Mouse (Mus musculus) forebrain, embryonic 16.5 days (tissue): Measurements from ENCODE around the gene Trim23. TPM values are rescaled to one million over a fixed set of nuclear protein-coding genes. Genes with fewer than 3 reads are reported as not detected.

Experiments used
- ATAC-seq: fragments of 200-750 bp; cut with Nextera tagmentation; 2 replicates; pipeline ENCODE4 v1.8.0; 2017; ENCODE audit warnings: mild to moderate bottlenecking, moderate library complexity
- H3K27ac ChIP-seq: fragments of 300-500 bp; sonication (generic); 2 replicates; pipeline ENCODE4 v1.5.1; 2014; ENCODE audit warnings: low read length, control low read depth
- H3K27me3 ChIP-seq: fragments of 300-500 bp; sonication (generic); replicated peaks from 2 replicates; pipeline ENCODE4 v1.6.1; 2014; ENCODE audit warnings: low read length; ENCODE audit not compliant: control insufficient read depth, insufficient read depth
- H3K36me3 ChIP-seq: fragments of 300-500 bp; sonication (generic); 2 replicates; pipeline ENCODE4 v1.6.1; 2014; ENCODE audit not compliant: control insufficient read depth, insufficient read depth
- H3K4me1 ChIP-seq: fragments of 300-500 bp; sonication (generic); replicated peaks from 2 replicates; pipeline ENCODE4 v1.6.1; 2014; ENCODE audit warnings: low read length; ENCODE audit not compliant: control insufficient read depth, insufficient read depth
- H3K4me2 ChIP-seq: fragments of 300-500 bp; sonication (generic); 2 replicates; pipeline ENCODE4 v1.6.1; 2014; ENCODE audit warnings: mild to moderate bottlenecking, low read length, control low read depth
- H3K4me3 ChIP-seq: fragments of 300-500 bp; sonication (generic); replicated peaks from 2 replicates; pipeline ENCODE4 v1.5.1; 2014; ENCODE audit warnings: mild to moderate bottlenecking, low read length, control low read depth
- H3K9ac ChIP-seq: fragments of 300-500 bp; sonication (generic); replicated peaks from 2 replicates; pipeline ENCODE4 v1.6.1; 2014; ENCODE audit warnings: low read depth, low read length, control low read depth
- H3K9me3 ChIP-seq: fragments of 300-500 bp; sonication (generic); 2 replicates; pipeline ENCODE4 v1.6.1; 2016; ENCODE audit warnings: low read length; ENCODE audit not compliant: control insufficient read depth
- WGBS: fragments of 180-500 bp; shearing (Covaris S2); extraction: QIAGEN DNeasy Blood & Tissue Kit; methylation state at CpG from one replicate; pipeline ENCODE4 v1.1.7; 2014; 5-methylcytosine and 5-hydroxymethylcytosine counted together
- polyA plus RNA-seq: library from polyadenylated mRNA; unstranded; fragments of >200 nt; fragmentation: Nextera tagmentation; extraction: Ambion mirVana; gene quantifications from 2 replicates; pipeline ENCODE4 v1.2.1, GENCODE M21; 2015

Trim23 gene
- 43.8 and 46.5 TPM in 2 replicates for polyA plus RNA-seq

DNA sequence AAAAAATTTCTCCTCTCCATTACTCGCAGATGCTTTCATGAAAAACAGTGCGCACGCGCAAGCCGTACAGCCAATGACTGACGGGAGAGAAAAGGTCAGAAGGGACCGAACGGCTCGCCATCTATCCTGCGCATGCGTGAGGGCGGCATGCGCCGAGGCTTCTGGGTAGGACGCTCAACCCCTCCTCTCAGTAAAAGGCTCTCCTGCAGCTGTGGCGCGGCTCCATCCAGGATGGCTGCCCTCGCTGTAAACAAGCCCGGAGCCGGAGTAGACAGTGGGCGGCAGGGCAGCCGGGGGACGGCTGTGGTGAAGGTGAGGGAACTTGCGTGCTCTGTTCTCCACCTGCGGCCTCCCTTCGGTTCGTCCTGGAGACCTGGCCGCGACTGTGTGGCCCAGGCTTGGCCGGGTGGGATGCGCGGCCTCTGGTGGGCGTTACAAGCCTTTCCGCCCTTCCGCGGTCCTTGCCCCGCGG, at the start of gene Trim23:
Trim23 (plus strand) TSS at position 148 of the 472 bp plus-strand sequence.
- peak; percentile 98 for ATAC-seq
- peaks cover 11% of the 10 kb centered on the region for H3K4me1 ChIP-seq
- peak within 1 kb of the TSS; percentile 77 for H3K4me2 ChIP-seq
- H3K36me3 ChIP-seq: no peaks in the 10 kb centered on the region; the same call in 1 of the 2 replicates
- H3K9me3 ChIP-seq: no peaks in the 10 kb centered on the region
- peak within 1 kb of the TSS; percentile 76 for H3K27ac ChIP-seq
- H3K9ac ChIP-seq: peak within 1 kb of the TSS; percentile 97
- no peaks in the 10 kb centered on the region for H3K27me3 ChIP-seq
- peak within 1 kb of the TSS; percentile 88 for H3K4me3 ChIP-seq
- under 1% methylated on average over 38 of the region's 38 CpGs for WGBS

DNA sequence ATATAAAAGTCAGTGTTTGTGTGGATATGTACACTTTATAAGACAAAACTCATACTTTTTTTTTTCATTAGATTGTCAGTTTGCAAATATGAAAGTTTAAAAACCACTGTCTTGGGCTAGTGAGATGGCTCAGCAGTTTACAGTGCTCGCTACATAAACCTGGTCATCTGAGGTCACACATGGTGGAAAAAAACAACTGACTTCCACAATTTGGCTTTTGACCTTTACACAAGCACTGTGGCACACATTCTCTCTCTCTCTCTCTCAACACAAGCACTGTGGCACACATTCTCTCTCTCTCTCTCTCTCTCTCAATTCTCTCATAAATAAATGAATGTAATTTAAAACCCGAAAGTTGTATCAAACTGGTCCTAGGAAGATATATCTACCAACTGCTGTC, 46.0 kb upstream of the Trim23 start:
- WGBS: 91% methylated on average over 2 of the region's 2 CpGs
- Histone ChIP-seq H3K4me2 (no peak overlapping the region), H3K27me3 (no peaks in the 10 kb centered on the region), H3K9ac (no peak overlapping the region), H3K27ac (no peak overlapping the region), H3K9me3 (no peaks in the 10 kb centered on the region), H3K4me3 (no peak overlapping the region), H3K4me1 (no peaks in the 10 kb centered on the region; the same call in 1 of the 2 replicates), H3K36me3 (peaks cover 21% of the 10 kb centered on the region)
- ATAC-seq: no peak

DNA sequence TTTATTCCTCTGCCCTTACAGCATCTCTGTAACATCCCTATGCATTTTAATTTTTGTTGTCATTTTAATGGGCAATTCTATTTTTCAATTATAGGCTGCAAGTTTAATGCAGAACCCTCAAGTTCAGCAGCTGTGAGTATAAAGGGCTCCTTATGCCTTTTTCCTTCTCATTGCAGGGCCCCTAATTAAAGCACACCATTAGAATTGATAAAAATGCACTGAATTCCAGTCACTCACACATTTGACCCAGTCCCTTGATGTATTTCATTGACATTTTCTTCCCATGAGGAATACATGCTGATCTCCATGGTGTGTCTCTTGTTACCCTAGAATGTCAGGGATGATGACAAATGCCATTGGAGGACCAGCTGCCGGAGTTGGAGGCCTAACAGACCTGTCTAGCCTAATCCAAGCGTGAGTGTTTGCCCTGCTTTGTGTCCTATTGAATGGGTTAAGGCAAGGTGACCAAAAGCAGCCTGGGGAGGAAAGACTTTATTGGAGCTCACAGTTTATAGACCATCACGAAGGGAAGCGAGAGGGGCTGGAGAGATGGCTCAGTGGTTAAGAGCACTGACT, 44.0 kb upstream of the Trim23 start:
- Histone ChIP-seq H3K9me3 (no peaks in the 10 kb centered on the region), H3K9ac (no peak overlapping the region), H3K27ac (no peak overlapping the region), H3K27me3 (no peaks in the 10 kb centered on the region), H3K36me3 (peaks cover 25% of the 10 kb centered on the region), H3K4me3 (no peak overlapping the region), H3K4me2 (no peak overlapping the region), H3K4me1 (no peaks in the 10 kb centered on the region; the same call in 1 of the 2 replicates)
- WGBS: 48% methylated on average over 4 of the region's 4 CpGs
- peak; percentile 40; the same call in 1 of the 2 replicates for ATAC-seq

DNA sequence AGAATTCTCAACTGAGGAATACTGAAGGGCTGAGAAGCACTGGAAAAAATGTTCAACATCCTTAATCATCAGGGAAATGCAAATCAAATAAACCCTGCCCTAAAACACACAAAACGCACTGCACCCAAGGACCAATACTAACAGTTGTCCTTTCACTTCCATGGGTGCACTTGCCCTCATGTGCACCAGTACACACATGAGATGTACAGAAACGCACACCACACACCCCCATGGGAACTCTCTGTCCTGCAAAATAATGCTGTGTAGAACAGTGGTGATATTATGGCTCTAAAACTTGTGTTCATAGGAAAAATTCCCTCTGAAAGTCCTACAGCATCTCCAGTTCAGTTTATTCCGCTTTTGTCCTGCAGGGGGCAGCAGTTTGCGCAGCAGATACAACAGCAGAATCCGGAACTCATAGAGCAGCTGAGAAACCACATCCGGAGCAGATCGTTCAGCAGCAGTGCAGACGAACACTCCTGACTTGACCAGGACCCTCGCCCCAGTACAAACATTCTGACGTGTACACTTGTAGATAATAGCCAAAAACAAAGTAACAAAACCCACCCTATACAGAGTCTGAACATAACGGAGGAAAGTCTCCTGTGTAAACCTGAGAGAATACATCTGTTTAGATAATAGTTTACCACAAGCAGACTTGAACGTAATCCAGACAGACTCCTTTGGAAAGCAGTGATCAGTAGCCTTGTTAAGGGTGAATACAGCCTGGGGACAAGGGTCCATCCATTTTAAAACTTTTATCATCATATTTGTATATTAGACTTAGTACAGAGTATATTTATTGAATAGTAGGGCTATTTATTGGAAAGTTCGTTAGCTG, 39.0 kb upstream of the Trim23 start:
- Histone ChIP-seq H3K27ac (no peak overlapping the region), H3K4me2 (no peak overlapping the region), H3K9ac (no peak overlapping the region), H3K36me3 (peaks cover 24% of the 10 kb centered on the region), H3K27me3 (no peaks in the 10 kb centered on the region), H3K9me3 (no peaks in the 10 kb centered on the region), H3K4me1 (no peaks in the 10 kb centered on the region; the same call in 1 of the 2 replicates), H3K4me3 (no peak overlapping the region)
- peak; percentile 72 for ATAC-seq
- WGBS: 44% methylated on average over 13 of the region's 13 CpGs

DNA sequence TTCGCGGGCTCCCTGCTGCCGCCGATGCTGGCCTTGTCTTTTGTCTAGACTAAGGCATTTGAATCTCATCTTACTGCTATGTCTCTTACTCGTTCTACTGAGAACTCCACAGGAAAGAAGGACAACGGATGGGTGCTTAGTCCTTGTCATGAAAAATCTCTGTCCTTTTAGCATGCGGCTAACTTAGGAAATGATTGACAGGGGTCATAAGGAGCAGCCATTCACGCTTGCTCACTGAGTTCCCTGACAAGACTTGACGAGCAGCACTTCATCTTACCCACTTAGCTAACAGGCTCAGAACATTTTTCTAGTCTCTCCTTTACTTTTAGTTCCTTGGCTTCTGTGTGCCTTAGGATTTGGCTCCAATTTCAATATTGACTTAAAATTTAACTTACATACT, 33.7 kb upstream of the Trim23 start:
- H3K36me3 ChIP-seq: peaks cover 38% of the 10 kb centered on the region
- no peak overlapping the region for H3K9ac ChIP-seq
- H3K27ac ChIP-seq: no peak overlapping the region
- WGBS: 77% methylated on average over 9 of the region's 9 CpGs
- no peaks in the 10 kb centered on the region for H3K4me1 ChIP-seq
- H3K4me3 ChIP-seq: no peak overlapping the region
- H3K27me3 ChIP-seq: no peaks in the 10 kb centered on the region
- no peak for ATAC-seq
- H3K9me3 ChIP-seq: no peaks in the 10 kb centered on the region
- H3K4me2 ChIP-seq: no peak overlapping the region

DNA sequence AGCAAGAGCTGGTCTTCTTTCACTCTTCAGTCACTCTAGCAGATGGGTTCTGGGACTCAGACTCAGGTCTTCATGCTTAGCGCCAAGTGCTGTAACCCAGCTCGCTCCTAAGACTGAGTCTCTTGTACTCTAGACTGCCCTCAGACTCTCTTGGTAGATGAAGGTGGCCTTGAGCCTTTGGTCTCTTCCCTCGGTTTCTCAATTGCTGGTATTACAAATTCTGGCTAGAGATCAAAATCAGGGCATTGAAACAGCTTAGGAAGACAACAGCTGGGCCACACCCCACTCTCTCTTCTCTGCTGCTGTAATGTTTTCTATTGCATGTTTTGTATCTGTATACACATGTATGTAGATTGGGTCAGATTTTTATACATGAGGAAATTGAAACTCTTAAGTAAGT, 33.0 kb upstream of the Trim23 start:
- Histone ChIP-seq H3K4me2 (no peak overlapping the region), H3K4me3 (no peak overlapping the region), H3K4me1 (no peaks in the 10 kb centered on the region), H3K36me3 (peaks cover 35% of the 10 kb centered on the region), H3K27me3 (no peaks in the 10 kb centered on the region), H3K27ac (no peak overlapping the region), H3K9me3 (no peaks in the 10 kb centered on the region), H3K9ac (no peak overlapping the region)
- WGBS: 86% methylated on average over 3 of the region's 3 CpGs
- ATAC-seq: no peak

DNA sequence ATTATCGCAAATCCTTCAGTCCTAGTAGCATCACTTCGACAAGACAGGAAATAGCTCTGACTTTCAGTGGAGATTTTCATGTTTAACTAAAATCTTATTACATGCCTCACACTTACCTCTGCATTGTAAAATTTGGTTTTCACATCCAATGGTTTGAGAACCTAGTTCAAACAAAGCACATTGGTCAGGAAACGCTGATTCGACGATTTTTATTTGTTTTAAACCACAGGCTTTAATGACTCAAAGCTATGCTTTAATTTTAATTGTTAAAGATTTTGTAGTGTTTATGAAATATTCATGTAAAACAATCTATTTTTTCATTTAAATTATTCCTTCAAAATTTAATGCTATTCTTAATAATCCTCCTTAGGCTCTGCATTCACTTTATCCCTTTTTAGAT, 24.4 kb upstream of the Trim23 start:
- H3K9me3 ChIP-seq: no peaks in the 10 kb centered on the region
- H3K27me3 ChIP-seq: no peaks in the 10 kb centered on the region
- no peak overlapping the region for H3K4me3 ChIP-seq
- 97% methylated on average over 5 of the region's 5 CpGs for WGBS
- no peak overlapping the region for H3K4me2 ChIP-seq
- H3K36me3 ChIP-seq: peaks cover 9% of the 10 kb centered on the region
- no peaks in the 10 kb centered on the region for H3K4me1 ChIP-seq
- H3K9ac ChIP-seq: no peak overlapping the region
- H3K27ac ChIP-seq: no peak overlapping the region
- no peak for ATAC-seq

DNA sequence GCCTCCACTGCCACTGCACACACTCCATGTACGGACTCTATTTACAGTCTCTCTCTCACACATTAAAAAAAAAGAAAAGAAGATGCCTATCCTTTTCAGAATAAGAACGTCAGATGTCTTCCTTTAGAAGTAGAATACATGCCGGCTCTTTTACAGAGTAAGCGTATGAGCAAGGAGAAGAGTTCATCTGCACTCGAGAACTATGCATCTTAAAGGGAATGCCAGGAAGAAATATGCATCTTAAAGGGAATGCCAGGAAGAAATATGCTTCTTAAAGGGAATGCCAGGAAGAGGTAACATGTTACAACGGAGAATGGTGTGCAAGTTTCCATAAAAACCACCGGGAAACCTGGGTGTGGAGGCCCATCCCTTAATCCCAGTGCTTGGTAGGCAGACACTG, 23.5 kb upstream of the Trim23 start:
- no peaks in the 10 kb centered on the region for H3K27me3 ChIP-seq
- H3K4me1 ChIP-seq: no peaks in the 10 kb centered on the region
- no peak overlapping the region for H3K4me2 ChIP-seq
- no peak overlapping the region for H3K9ac ChIP-seq
- WGBS: 95% methylated on average over 7 of the region's 7 CpGs
- no peak overlapping the region for H3K4me3 ChIP-seq
- no peak for ATAC-seq
- H3K9me3 ChIP-seq: no peaks in the 10 kb centered on the region
- peaks cover 7% of the 10 kb centered on the region for H3K36me3 ChIP-seq
- no peak overlapping the region for H3K27ac ChIP-seq

DNA sequence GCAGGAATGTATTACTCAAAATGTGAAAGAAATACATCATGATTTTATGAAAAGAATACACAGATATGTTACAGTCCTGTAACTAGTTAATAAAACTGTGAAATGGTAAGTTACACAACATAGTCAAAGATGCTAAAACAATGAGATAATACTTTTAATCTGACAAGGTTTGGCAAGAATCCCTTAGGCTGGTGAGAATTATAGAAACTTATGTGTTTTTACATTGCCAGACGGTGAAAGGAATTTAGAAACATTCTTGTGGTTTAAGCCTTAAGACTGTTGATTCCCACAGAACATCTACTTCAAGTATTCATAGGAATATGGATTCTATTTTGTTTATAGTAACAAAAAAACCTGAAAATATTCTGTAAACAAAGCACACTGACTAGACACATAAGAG, 22.9 kb upstream of the Trim23 start:
- WGBS: 88% methylated on average over 1 of the region's 1 CpGs
- no peak overlapping the region for H3K4me3 ChIP-seq

More for the DNA sequence above, 22.9 kb upstream of the Trim23 start:
- H3K36me3 ChIP-seq: peaks cover 7% of the 10 kb centered on the region
- H3K27me3 ChIP-seq: no peaks in the 10 kb centered on the region
- no peak for ATAC-seq
- H3K9me3 ChIP-seq: no peaks in the 10 kb centered on the region
- H3K4me1 ChIP-seq: no peaks in the 10 kb centered on the region
- H3K9ac ChIP-seq: no peak overlapping the region
- no peak overlapping the region for H3K4me2 ChIP-seq
- no peak overlapping the region for H3K27ac ChIP-seq
